Mouse (Mus musculus) layer of hippocampus, adult 8-10 months (tissue): ENCODE measurements at regions not wholly inside any gene's neighbourhood (a gene's known extent, or its start where the extent isn't known, plus 50 kb on each side); places are given as distances from the start of the nearest gene placed in this dataset.

ENCODE experiments used
- DNase-seq, 2 experiments: peaks; one replicate each; pipeline ENCODE4 v3.0.0; 2022; ENCODE audit warnings: low spot score in 2 of 2

GRCm38 (mm10) chrX:11387200-11387940 is 59.7 kb downstream of the H2al1j start:
- DNase-seq = no peak

GRCm38 (mm10) chrX:11388860-11389259 is 61.2 kb downstream of the H2al1j start:
- no peak for DNase-seq

- DNase-seq = no peak
Observed at GRCm38 (mm10) chrX:11400406-11400805, 72.8 kb downstream of the H2al1j start.

DNA sequence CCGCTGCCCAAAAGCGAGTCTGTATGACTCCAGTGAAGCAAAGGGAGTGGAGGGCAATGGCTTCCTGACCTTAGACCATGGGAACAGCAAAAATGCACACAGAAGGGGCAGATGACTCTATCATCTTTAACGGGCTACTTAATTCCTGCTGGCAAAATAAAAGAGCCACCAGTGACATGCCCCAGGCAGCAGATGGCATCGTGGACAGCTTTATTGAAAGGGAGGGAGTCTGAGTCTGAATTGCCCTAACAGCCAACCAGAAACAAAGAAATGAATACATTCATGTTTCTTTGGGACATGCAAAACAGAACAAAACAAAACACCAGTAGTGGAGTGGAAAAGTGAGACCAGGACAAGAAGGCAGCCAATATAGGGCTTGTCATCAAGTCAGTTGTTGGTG is 76.7 kb downstream of the H2al1j start:
- DNase-seq = no peak

DNA sequence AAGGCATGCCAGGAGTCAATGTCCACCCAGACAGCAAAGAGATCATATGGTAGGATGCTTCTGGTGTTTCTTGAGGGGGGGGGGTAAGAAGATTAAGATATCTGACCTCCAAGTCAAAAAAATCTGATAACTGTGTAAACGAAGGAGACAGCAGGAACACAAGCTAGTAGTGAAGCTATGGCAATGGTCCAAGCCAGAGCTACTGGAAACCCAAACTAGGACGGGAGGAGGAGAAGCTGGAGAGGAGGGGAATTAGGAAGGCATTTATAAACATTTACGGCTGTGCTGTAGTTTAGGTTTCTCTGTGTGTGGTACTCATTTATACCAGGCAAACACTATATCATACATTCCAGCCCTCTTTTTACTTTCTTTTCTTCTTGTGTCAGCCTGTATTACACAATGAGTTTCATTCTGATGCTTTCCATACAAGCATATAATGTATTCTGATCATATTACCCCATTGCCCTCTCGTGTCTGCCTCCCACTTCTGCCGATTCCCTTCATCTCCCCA is 84.7 kb downstream of the H2al1j start:
- DNase-seq = no peak

DNA sequence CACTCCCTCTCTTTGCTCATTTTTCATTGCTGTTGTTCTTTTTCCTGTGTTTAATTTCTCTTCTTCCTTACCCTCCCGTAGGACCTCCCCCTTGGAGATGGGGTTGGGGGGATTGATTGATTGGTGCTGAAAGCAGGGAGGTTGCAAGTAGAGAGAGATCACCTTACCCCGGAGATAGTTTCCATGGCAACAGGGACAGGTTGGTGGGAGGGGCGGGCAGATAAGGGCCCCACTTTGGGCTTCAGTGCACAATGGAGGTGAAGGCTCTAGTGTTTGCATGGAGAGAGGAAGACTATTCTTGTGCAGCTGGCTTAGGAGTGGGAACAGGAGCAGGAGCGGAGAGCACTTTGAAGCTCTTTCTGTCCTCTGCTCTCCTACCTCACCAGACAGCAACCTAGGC is 88.0 kb downstream of the H2al1j start:
- DNase-seq = no peak

DNA sequence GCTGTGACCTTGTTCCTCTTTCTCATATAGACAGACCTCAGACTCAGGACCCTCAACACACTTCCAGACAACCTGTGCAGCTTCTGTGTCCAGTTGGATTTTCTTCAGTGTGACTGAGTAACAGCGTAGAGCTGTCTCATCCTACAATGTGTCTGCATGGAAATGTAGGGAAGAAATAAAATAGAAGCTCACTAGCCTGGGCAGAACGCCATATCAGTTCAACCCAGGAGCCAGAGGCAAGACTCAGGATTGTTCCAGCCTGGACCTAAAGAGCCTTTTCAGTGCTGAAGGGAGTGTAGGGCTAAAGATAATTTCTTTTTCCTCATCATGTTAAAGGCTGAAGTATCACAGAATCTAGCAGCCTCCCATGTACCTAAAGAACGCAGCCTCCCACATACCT is 88.9 kb downstream of the H2al1j start:
- no peak for DNase-seq

GRCm38 (mm10) chrX:11417861-11418260 is 90.2 kb downstream of the H2al1j start:
- DNase-seq = no peak

DNA sequence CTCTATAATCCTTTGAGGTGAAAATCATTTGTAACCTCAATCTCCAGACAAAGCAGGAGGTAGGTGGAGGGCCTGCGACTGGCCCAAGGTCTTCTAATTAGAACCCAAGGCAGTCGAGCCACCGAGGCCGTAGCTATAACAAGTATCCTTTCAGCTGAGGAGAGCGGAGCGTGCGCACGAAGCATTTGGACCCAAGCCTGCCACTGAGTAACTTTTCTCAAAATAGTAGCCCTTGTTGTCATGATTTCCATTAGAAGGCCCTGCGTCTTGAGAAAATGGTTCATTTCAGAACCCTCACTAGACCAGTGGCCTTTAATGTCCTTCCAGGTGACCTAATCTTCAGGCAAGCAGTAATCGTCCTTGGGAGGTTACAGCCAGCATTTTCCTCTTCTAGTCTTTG is 90.6 kb downstream of the H2al1j start:
- no peak for DNase-seq

- DNase-seq = no peak
Observed at GRCm38 (mm10) chrX:11419162-11419631, 91.6 kb downstream of the H2al1j start.

GRCm38 (mm10) chrX:11432403-11433004 is 104.9 kb downstream of the H2al1j start:
- no peak for DNase-seq

DNA sequence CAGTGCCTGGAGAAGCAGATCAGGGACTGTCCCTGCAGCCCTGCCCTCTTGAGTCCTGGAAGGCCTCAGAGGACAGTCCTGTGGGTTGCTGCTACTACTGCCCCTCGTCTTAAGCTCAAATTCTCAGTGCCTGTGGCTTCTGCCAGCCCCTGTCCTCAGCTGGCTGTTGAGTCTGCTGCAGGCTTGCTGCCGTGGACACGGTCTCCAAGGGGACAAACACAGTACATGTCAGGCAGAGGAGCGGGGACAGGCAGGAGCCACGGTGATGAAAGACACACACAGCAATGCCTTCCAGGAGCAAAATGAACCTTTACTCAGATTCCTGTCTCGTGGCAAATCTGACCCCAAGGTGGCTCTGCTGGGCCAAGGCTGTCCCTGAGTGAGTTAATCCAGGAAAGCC is 107.7 kb downstream of the H2al1j start:
- no peak for DNase-seq

DNA sequence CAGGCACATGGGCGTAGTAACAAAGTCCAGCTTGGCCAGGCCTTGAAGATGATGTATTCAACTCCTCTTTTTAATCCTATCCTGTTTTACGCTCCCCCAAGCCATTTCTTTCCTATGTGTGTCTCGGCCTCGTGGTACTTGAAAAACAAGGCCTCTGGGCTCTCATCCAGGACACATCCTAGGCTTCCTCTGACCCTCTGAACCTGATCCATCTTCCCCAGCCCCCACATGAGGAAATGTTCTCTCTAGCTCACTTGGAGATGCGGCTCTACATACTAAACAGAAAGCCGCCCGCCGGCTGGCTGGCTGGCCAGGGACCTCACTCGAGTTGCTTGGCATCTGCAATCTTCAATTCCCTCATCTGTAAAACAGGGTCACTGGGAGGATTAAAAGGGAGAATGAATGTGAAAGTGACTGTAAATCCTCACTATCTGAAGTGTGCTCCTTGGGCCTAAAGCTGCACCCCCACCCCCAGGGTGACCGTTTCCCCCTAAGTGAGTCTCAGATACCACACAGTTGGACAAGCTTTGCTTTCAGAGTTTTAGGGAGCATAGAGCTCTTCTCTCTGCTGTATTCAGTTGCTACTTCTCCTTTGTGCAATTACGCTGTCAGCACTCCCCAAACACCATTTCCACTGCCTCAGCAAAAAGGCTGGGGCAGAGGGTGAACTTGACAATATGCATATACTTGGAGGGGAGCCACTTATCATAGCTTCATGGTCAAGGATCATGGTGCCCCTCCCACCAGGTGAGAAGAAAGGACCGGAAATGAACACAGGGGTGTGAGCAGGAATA is 109.7 kb downstream of the H2al1j start:
- DNase-seq = peak; percentile 17 to 25

DNA sequence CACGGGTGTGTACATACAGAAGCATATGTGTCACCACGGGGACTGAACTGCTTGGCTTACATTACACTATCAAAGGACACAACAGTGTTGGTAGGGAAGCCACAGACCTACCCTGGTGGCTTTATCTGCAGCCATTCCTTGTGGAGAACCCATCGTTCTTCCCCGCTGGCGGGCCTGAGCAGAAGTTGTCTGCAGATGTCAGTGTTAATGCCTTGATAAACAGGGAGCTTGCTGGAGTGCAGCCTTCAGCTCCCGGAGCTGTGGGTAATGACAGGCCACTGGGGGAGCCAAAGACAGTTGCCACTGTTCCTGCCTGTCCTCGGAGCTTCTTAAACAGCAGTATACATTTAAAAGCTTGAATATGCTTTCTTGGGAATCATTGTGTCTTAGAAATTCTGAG is 115.9 kb downstream of the H2al1j start:
- no peak for DNase-seq

- no peak for DNase-seq
Observed at GRCm38 (mm10) chrX:11444261-11444725, 116.7 kb downstream of the H2al1j start.

DNA sequence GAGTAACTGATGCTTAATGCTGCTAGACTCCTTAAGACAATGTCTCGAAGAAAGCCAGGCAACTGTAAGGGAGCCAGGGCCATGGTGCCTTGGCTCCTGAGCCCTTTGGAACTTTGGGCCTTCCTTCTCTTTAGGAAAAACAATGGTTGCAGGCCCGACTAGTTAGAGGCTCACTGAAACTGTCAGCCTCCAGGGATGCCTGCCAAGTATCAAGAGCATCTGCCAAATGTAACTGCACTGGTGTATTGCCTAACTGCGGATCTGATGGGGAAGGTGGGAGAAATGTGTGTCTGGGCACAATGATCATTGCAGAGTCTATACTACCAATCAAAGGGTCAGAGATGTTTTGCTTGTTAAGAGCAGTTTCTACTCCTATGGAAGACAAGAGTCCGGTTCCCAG is 121.1 kb downstream of the H2al1j start:
- DNase-seq = peak in 1 of 2 experiments; percentile 47

GRCm38 (mm10) chrX:11458521-11458920 is 130.9 kb downstream of the H2al1j start:
- DNase-seq = no peak

- DNase-seq = no peak
Observed at GRCm38 (mm10) chrX:11463955-11464511, 136.4 kb downstream of the H2al1j start.

DNA sequence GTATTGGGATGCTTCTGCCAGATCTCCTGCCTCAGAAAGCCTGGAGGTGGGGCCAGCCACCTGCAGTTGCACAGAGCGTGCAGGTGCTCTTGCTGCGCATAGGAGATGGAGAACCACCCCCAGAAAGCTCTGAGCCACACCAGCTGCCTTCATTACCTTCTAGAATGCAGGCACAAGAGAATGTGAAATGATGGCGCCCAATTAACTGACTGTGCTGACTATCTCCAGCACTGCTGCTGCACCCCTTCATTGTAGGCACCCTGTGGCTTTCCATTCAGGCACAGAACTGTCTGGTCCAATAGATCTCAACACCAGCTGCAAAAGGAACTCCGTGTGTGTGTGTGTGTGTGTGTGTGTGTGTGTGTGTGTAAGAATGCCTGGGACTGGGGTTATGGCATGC is 138.6 kb downstream of the H2al1j start:
- no peak for DNase-seq

- DNase-seq = no peak
Observed at GRCm38 (mm10) chrX:11479696-11480339, 152.2 kb downstream of the H2al1j start.

DNA sequence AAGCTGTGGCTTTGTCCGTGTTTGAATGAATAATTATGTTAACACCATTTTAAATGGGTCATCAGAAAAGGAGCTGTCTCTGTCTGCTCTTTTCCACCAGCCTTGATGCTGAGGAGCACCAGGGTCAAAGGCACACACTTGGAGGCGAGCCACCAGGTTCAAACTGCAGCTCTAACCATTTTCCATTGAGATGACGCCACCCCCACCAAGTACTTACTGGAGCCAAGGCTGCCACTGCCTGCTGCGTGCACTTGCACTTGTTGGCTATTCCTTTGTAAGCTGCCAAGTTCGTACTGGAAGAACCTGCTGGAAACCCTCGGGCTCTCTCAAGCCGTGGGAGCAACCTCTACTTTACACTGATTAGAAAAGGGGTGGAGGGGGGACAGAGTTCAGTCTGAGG is 154.5 kb downstream of the H2al1j start:
- peak in 1 of 2 experiments; percentile 33 for DNase-seq
